Mouse (Mus musculus): ENCODE data around the gene H2-Ke6. TPM values are rescaled to one million over a fixed set of nuclear protein-coding genes. Genes with fewer than 3 reads are reported as not detected.
A peak's percentile ranks its signal among the peaks of the same experiment; 100 is the strongest.

The H2-Ke6 gene
- polyA plus RNA-seq, 1 experiment from 2014 or later = 110 TPM

DNA sequence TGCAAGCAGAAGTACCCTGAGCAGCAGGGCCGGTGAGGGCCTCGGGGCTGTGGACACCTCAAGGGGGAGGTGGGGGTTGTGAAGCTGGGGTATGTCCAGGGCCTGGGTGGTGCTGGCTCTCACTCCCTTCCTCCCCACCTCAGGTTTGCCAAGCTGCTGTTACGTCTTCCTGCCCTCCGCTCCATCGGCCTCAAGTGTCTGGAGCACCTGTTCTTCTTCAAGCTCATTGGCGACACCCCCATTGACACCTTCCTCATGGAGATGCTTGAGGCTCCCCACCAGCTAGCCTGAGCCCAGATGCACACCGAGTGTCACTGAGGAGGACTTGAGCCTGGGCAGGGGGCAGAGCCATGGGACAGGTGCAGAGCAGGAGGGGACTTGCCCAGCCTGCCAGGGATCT is 9.4 kb upstream of the H2-Ke6 start:
- 91% methylated on average over 7 of the region's 7 CpGs for WGBS
- Histone ChIP-seq H3K27me3 (peaks cover 22% of the 10 kb centered on the region), H3K9ac (replicated peaks) (no peak overlapping the region), H3K4me1 (peaks cover 51% of the 10 kb centered on the region), H3K27ac (replicated peaks) (no peak overlapping the region), H3K4me2 (replicated peaks) (no peak overlapping the region), H3K9me3 (no peaks in the 10 kb centered on the region), H3K4me3 (no peak overlapping the region), H3K36me3 (peaks cover 43% of the 10 kb centered on the region)
- no peak for ATAC-seq (ENCODE audit: low FRiP score, low read depth)

DNA sequence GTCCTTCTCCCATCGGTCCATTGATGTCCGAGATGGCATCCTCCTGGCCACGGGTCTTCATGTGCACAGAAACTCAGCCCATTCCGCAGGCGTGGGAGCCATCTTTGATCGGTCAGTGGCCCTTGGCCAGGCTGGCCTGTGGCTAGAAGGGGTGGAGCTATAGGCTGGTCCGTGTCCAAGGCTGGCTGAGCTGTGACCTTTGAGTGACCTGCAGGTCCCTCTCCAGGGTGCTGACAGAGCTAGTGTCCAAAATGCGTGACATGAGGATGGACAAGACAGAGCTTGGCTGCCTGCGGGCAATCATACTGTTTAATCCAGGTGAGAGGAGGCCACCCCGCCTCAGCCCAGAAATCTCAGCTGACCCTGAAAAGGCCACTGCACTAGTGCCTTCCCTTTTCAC is 8.8 kb upstream of the H2-Ke6 start:
- Histone ChIP-seq H3K9ac (replicated peaks) (no peak overlapping the region), H3K36me3 (peaks cover 43% of the 10 kb centered on the region), H3K9me3 (no peaks in the 10 kb centered on the region), H3K4me1 (peaks cover 51% of the 10 kb centered on the region), H3K27me3 (peaks cover 19% of the 10 kb centered on the region), H3K4me2 (replicated peaks) (no peak overlapping the region), H3K4me3 (no peak overlapping the region), H3K27ac (replicated peaks) (no peak overlapping the region)
- WGBS = 81% methylated on average over 10 of the region's 10 CpGs
- ATAC-seq (ENCODE audit: low FRiP score, low read depth) = no peak

DNA sequence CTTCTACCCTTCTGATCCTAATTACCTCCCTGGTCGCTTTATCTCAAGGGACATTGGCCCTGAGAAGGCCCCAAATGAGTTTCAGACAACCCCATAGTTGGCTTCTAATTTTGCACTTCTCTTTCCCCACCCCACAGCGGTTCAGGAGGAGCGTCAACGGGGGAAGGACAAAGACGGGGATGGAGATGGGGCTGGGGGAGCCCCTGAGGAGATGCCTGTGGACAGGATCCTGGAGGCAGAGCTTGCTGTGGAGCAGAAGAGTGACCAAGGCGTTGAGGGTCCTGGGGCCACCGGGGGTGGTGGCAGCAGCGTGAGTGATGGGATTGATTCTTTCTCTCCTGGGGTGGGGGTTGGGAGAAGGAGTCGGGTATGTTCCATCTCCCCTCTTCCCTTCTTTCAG is 7.7 kb upstream of the H2-Ke6 start:
- Histone ChIP-seq H3K9me3 (no peaks in the 10 kb centered on the region), H3K9ac (replicated peaks) (no peak overlapping the region), H3K4me3 (no peak overlapping the region), H3K36me3 (peaks cover 43% of the 10 kb centered on the region), H3K4me1 (peaks cover 49% of the 10 kb centered on the region), H3K27me3 (peaks cover 9% of the 10 kb centered on the region), H3K4me2 (replicated peaks) (no peak overlapping the region), H3K27ac (replicated peaks) (no peak overlapping the region)
- 92% methylated on average over 9 of the region's 9 CpGs for WGBS
- no peak for ATAC-seq (ENCODE audit: low FRiP score, low read depth)

DNA sequence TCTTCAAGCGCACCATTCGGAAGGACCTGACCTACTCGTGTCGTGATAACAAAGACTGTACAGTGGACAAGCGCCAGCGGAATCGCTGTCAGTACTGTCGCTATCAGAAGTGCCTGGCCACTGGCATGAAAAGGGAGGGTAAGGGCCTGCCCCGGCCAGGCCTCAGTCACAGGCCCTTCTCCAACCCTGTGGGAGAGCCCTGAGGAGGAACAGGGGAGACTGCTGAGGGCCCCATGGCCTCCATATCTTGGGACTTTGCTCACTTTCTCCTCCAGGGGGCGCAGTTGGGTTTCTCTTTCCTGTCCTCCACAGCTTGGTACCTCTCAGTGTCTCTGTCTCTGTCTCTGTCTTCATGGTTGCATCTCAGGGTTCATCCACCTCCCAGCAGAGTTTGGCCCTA is 6.2 kb upstream of the H2-Ke6 start:
- Histone ChIP-seq H3K4me3 (no peak overlapping the region), H3K4me2 (replicated peaks) (no peak overlapping the region), H3K27ac (replicated peaks) (no peak overlapping the region), H3K36me3 (peaks cover 55% of the 10 kb centered on the region), H3K4me1 (peaks cover 49% of the 10 kb centered on the region), H3K9me3 (no peaks in the 10 kb centered on the region), H3K9ac (replicated peaks) (no peak overlapping the region), H3K27me3 (0 out of 2 replicates have a peak, but pooled peaks cover 3% of the 10 kb centered on the region)
- 78% methylated on average over 10 of the region's 10 CpGs for WGBS
- ATAC-seq (ENCODE audit: low FRiP score, low read depth) = no peak

DNA sequence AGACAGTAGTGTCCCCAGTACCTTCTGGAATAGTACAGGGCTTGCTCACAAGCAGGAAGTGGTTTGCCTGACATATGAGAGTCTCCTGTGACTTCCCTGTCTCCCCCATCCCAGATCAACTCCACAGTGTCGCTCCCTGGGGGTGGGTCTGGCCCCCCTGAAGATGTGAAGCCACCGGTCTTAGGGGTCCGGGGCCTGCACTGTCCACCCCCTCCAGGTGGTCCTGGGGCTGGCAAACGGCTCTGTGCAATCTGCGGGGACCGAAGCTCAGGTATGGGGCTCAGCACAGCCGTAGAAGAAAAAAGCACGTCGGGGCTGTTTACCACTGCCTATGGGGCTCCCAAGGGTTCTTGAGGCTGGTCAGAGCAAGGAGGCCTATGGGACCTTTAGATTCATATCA is 5.6 kb upstream of the H2-Ke6 start:
- no peak for ATAC-seq (ENCODE audit: low FRiP score, low read depth)
- peaks cover 61% of the 10 kb centered on the region for H3K36me3 ChIP-seq

DNA sequence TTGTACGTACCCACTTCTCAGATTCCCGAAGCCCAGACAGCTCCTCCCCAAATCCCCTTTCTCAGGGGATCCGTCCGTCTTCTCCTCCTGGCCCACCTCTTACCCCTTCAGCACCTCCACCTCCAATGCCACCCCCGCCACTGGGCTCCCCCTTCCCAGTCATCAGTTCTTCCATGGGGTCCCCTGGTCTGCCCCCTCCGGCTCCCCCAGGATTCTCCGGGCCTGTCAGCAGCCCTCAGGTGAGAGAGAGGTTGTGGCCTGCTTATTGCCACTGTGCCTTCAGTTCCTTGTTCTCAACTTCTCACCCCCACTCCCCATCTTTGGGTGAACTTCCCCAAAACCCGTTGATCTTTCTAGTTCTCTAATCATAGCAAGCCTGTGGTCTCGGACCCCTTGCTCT is 4.9 kb upstream of the H2-Ke6 start:
- no peak for ATAC-seq (ENCODE audit: low FRiP score, low read depth)
- no peaks in the 10 kb centered on the region for H3K9me3 ChIP-seq
- H3K36me3 ChIP-seq = peaks cover 59% of the 10 kb centered on the region
- no peaks in the 10 kb centered on the region for H3K27me3 ChIP-seq
- H3K4me2 ChIP-seq (replicated peaks) = peak overlapping the region; percentile 97
- peak overlapping the region; percentile 96 for H3K9ac ChIP-seq (replicated peaks)
- no peak overlapping the region for H3K27ac ChIP-seq (replicated peaks)
- H3K4me1 ChIP-seq = peaks cover 48% of the 10 kb centered on the region
- peak overlapping the region; percentile 95 for H3K4me3 ChIP-seq
- WGBS = 62% methylated on average over 8 of the region's 9 CpGs

More for the DNA sequence above, 5.6 kb upstream of the H2-Ke6 start:
- Histone ChIP-seq H3K4me3 (peak overlapping the region; percentile 95; the same call in 1 of the 2 replicates), H3K27ac (replicated peaks) (no peak overlapping the region), H3K9me3 (no peaks in the 10 kb centered on the region), H3K4me2 (replicated peaks) (peak overlapping the region; percentile 97; the same call in 1 of the 2 replicates), H3K9ac (replicated peaks) (0 out of 2 replicates have a peak overlapping the region, but pooled peaks have one; percentile 96), H3K27me3 (0 out of 2 replicates have a peak, but pooled peaks cover 3% of the 10 kb centered on the region), H3K4me1 (peaks cover 49% of the 10 kb centered on the region)
- 90% methylated on average over 9 of the region's 9 CpGs for WGBS

DNA sequence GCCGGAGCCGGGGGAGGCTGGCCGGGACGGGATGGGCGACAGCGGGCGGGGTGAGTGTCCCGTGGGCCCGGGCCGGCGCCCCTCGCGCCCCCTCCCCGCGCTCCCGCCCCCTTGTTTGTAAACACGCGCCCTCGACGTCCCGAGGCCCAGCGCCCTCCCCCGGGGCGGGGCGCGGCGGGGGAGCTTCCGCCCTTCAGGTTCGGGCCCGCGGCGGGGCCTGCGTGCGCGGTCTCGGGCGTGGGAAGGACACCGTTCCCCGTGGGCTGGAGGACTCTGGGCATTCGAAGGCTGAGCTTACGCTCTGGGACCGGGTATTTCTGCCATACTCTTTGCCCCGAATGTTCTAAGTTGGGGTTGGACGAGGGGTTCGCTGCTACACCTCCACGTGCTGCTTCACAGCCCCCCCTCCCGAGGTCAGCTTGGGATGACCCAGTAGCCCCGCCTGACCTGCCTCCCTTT is 4.3 kb upstream of the H2-Ke6 start:
- H3K27me3 ChIP-seq = no peaks in the 10 kb centered on the region
- H3K9ac ChIP-seq (replicated peaks) = peak overlapping the region; percentile 96
- no peaks in the 10 kb centered on the region for H3K9me3 ChIP-seq
- WGBS = under 1% methylated on average over 38 of the region's 48 CpGs
- peak overlapping the region; percentile 97 for H3K4me2 ChIP-seq (replicated peaks)
- peak overlapping the region; percentile 95 for H3K4me3 ChIP-seq
- H3K36me3 ChIP-seq = peaks cover 53% of the 10 kb centered on the region
- peak overlapping the region; percentile 98 for H3K27ac ChIP-seq (replicated peaks)
- ATAC-seq (ENCODE audit: low FRiP score, low read depth) = no peak
- H3K4me1 ChIP-seq = peaks cover 50% of the 10 kb centered on the region

DNA sequence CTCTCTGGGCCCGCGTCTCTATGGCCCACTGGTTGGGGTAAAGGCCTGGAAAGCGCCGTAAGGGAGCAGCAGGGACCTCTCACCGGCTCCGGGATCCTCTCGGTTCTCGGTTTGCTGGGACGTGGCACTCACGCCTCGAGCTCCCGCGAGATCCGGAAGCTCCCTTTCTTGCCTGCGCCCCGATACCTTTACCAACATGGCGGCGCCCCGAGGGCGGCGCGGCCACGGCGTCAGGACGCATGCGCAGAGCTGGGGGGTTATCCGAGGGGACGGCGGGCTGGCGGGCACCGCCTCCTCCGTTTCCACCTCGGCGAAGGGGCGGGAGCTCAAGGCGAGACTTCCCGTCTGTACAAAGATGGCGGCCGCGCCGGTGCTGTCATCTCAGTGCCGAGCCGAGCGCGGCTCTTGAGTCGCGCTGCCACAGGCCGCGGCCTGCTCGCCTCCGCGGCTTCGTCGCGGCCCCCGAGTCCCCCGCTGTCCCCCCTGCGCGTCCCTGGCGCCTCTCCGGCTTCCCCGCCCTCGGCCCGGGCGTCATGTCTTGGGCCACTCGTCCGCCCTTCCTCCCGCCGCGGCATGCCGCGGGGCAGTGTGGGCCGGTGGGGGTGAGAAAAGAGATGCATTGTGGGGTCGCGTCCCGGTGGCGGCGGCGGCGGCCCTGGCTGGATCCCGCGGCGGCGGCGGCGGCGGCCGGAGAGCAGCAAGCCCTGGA is 3.8 kb upstream of the H2-Ke6 start, which contains the start of the genes Slc39a7 and Rxrb:
Slc39a7 (minus strand) TSS at position 218 of the 709 bp plus-strand sequence.
Rxrb (plus strand) TSS at position 348 of the 709 bp plus-strand sequence.
- peak within 1 kb of the TSS; percentile 95 for H3K4me3 ChIP-seq
- no peaks in the 10 kb centered on the region for H3K9me3 ChIP-seq
- peak within 1 kb of the TSS; percentile 97 for H3K4me2 ChIP-seq (replicated peaks)
- peak; percentile 67 for ATAC-seq (ENCODE audit: low FRiP score, low read depth)
- peaks cover 47% of the 10 kb centered on the region for H3K36me3 ChIP-seq
- peak within 1 kb of the TSS; percentile 98 for H3K27ac ChIP-seq (replicated peaks)
- H3K9ac ChIP-seq (replicated peaks) = peak within 1 kb of the TSS; percentile 96
- H3K4me1 ChIP-seq = peaks cover 56% of the 10 kb centered on the region
- H3K27me3 ChIP-seq = no peaks in the 10 kb centered on the region
- under 1% methylated on average over 70 of the region's 88 CpGs for WGBS

DNA sequence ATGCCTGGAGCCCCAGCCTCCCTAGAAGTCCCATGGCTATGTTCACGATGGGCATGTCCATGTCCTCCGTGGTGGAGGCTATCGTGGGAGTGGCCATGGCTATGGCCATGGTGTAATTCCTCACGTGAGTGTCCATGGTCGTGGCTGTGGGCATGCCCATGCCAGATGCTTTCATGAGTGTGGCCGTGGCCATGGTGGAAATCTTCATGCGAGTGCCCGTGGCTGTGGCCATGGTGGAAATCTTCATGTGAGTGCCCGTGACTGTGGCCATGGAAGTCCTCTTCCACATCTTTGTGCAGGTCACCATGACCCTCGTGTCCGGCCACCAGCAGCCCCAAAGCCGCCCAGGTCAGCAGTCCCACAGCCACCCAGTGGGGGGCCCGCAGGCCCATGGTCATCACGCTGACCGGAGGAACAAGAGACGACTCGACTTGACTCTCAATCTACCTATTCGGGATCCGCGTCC is 3.0 kb upstream of the H2-Ke6 start:
- Histone ChIP-seq H3K4me1 (peaks cover 63% of the 10 kb centered on the region), H3K36me3 (peaks cover 40% of the 10 kb centered on the region), H3K4me3 (peak overlapping the region; percentile 95), H3K27me3 (no peaks in the 10 kb centered on the region), H3K9ac (replicated peaks) (peak overlapping the region; percentile 91), H3K4me2 (replicated peaks) (peak overlapping the region; percentile 97), H3K9me3 (no peaks in the 10 kb centered on the region), H3K27ac (replicated peaks) (peak overlapping the region; percentile 98)
- ATAC-seq (ENCODE audit: low FRiP score, low read depth) = no peak
- 2% methylated on average over 20 of the region's 20 CpGs for WGBS

DNA sequence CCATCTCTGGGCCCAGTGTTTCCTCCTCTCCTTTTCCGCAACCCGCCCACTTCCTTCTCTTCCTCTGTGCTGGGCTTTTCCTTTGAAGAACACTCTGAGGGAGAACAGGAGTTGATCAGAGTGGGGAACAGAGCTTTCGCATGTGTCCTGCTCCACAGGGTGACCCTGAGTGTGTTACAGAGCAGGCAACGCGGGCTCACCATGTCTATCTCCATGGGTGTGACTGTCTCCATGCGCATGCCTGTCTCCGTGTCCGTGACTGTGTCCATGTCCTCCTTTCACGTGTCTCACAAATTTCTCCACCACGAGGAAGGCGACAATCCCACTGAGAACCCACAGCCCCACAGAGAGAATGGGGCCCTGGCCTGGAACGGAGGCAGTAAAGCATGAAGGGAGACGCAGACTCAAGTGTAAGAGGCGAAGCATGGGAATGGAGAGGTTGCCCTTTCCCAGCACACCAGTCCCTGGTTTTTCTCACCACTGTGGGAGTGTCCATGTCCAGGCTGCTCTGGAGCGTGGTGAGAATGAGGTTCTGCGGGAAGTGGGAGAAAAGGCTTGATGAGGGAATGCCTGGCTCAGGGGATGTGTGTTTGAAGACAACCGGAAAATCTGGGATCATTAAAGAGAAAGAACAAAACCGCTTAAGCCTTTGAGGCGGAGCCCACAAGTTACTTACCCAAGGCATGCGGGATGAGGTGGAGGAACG is 2.2 kb upstream of the H2-Ke6 start:
- H3K4me1 ChIP-seq = peaks cover 70% of the 10 kb centered on the region
- H3K9ac ChIP-seq (replicated peaks) = peak overlapping the region; percentile 91
- no peaks in the 10 kb centered on the region for H3K27me3 ChIP-seq
- H3K27ac ChIP-seq (replicated peaks) = peak overlapping the region; percentile 98; the same call in 1 of the 2 replicates
- peaks cover 32% of the 10 kb centered on the region for H3K36me3 ChIP-seq
- H3K9me3 ChIP-seq = no peaks in the 10 kb centered on the region
- no peak for ATAC-seq (ENCODE audit: low FRiP score, low read depth)
- H3K4me2 ChIP-seq (replicated peaks) = peak overlapping the region; percentile 97
- WGBS = 65% methylated on average over 21 of the region's 21 CpGs
- peak overlapping the region; percentile 95 for H3K4me3 ChIP-seq

DNA sequence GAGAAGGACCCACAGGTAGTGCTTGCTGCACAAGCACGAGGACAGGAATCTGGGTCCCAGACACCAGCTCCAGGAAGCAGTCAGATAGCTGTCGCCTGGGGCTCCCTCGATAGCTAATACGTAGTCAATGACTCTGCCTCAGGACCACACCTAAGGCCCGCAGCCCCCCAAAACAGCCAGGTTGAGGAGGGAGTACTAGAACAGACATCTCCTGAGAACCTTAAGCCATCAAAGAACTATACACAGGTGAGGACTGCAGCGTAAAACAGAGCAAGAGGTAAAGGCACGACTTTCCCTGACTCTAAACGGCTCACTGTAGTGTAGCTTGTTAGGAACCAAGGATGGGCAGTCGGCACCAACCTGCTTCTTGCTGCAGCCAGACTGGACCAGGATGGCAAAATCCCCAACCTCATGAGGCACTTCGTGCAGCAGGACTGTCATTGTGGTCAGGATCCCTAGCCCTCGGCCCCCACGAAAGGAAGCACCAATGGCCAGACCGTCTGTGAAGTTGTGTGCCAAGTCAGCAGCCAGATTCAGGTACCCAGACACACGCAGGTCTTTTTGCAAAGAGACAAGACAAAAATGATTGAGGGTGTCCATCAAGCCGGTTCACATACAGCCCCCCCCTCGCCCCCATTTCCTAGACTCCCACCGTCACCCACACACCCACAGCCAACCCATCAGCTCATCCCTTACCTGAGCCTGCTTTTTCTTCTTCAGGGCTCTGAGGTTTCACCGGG is 1.5 kb upstream of the H2-Ke6 start:
- Histone ChIP-seq H3K9ac (replicated peaks) (peak overlapping the region; percentile 91), H3K4me1 (peaks cover 70% of the 10 kb centered on the region), H3K36me3 (peaks cover 25% of the 10 kb centered on the region), H3K4me2 (replicated peaks) (peak overlapping the region; percentile 97), H3K9me3 (no peaks in the 10 kb centered on the region), H3K4me3 (peak overlapping the region; percentile 95), H3K27ac (replicated peaks) (peak overlapping the region; percentile 96), H3K27me3 (no peaks in the 10 kb centered on the region)
- WGBS = 84% methylated on average over 18 of the region's 18 CpGs
- no peak for ATAC-seq (ENCODE audit: low FRiP score, low read depth)
